Mouse (Mus musculus) Patski (cell line): ENCODE measurements around the gene Esp31. TPM values are rescaled to one million over a fixed set of nuclear protein-coding genes. Genes with fewer than 3 reads are reported as not detected.

Source experiments
- ATAC-seq: fragments of 100-300 bp; one replicate; pipeline ENCODE4 v1.8.0; 2021
- CTCF ChIA-PET: fragments of 350-600 bp; sonication (Branson Sonifier 250); formaldehyde crosslinking; loops from one replicate; lab custom pipeline; 2022; ENCODE audit warnings: inconsistent platforms; lab: Charles Lee
- POLR2A ChIA-PET: fragments of 350-600 bp; sonication (Branson Sonifier 250); formaldehyde crosslinking; loops from one replicate; lab custom pipeline; 2022; ENCODE audit warnings: antibody characterized with exemption, inconsistent platforms; lab: Charles Lee
- DNase-seq: peaks from one replicate; pipeline ENCODE4 v3.0.0-alpha.2; 2011; ENCODE audit warnings: low read depth, low spot score
- H3K27me3 ChIP-seq: fragments of 371-371 bp; one replicate; pipeline ENCODE4 v1.5.1; 2021
- CTCF ChIP-seq: fragments of 100-300 bp; IDR thresholded peaks from one replicate; pipeline ENCODE4 v1.5.1; 2021
- in situ Hi-C: fragments of 300-500 bp; cut with MboI; formaldehyde crosslinking; loops from 3 replicates; pipeline ENCODE4 v1.11.1; 2018; ENCODE audit warnings: low pct_unique_long_range_greater_than_20kb, mixed read lengths
- polyA plus RNA-seq: library from polyadenylated mRNA; unstranded; gene quantifications from one replicate; pipeline ENCODE4 v1.2.3, GENCODE M21; 2021

Gene Esp31
- not detected for polyA plus RNA-seq

GRCm38 (mm10) chr17:38639147-38639546, at the start of gene Esp31:
TSS of gene Esp31 (plus strand) at chr17:38639447.
- DNase-seq, result no peak
- ATAC-seq, result no peak
- in situ Hi-C loops, result no loop called here
- TF ChIP-seq CTCF, result no peak
- ChIA-PET CTCF (no interaction called here), POLR2A (no interaction called here)
- no peaks in the 10 kb centered on the region for H3K27me3 ChIP-seq

Other genes starting within 250 kb of the Esp31 start
- not detected for gene Esp36, start 219.3 kb upstream of the Esp31 start, polyA plus RNA-seq
- not detected for gene Esp34, start 85.3 kb upstream of the Esp31 start, polyA plus RNA-seq